Mouse (Mus musculus) hindbrain, postnatal 0 days (tissue): ENCODE measurements around the gene Aox3. TPM values are rescaled to one million over a fixed set of nuclear protein-coding genes. Genes with fewer than 3 reads are reported as not detected.

ENCODE experiments used
- ATAC-seq: fragments of 200-750 bp; cut with Nextera tagmentation; 2 replicates; pipeline ENCODE4 v1.8.0; 2017; ENCODE audit warnings: mild to moderate bottlenecking, moderate TSS enrichment, moderate library complexity
- DNase-seq: peaks from one replicate; pipeline ENCODE4 v3.0.0-alpha.2; 2015; ENCODE audit warnings: low spot score
- H3K27ac ChIP-seq: fragments of 300-500 bp; sonication (generic); 2 replicates; pipeline ENCODE4 v1.5.1; 2014; ENCODE audit warnings: mild to moderate bottlenecking
- H3K27me3 ChIP-seq: fragments of 300-500 bp; sonication (generic); 2 replicates; pipeline ENCODE4 v1.6.1; 2014; ENCODE audit warnings: low read length, mixed read lengths; ENCODE audit not compliant: insufficient read depth
- H3K36me3 ChIP-seq: fragments of 300-500 bp; sonication (generic); 2 replicates; pipeline ENCODE4 v1.6.1; 2014; ENCODE audit warnings: low read length, mixed read lengths; ENCODE audit not compliant: insufficient read depth
- H3K4me1 ChIP-seq: fragments of 300-500 bp; sonication (generic); 2 replicates; pipeline ENCODE4 v1.6.1; 2014; ENCODE audit warnings: antibody characterized with exemption, low read length, mixed read lengths; ENCODE audit not compliant: insufficient read depth
- H3K4me2 ChIP-seq: fragments of 300-500 bp; sonication (generic); 2 replicates; pipeline ENCODE4 v1.6.1; 2014; ENCODE audit warnings: low read depth, mild to moderate bottlenecking, low read length, moderate library complexity, mixed read lengths
- H3K4me3 ChIP-seq: fragments of 300-500 bp; sonication (generic); 2 replicates; pipeline ENCODE4 v1.5.1; 2014; ENCODE audit warnings: low read length
- H3K9ac ChIP-seq: fragments of 300-500 bp; sonication (generic); replicated peaks from 2 replicates; pipeline ENCODE4 v1.6.1; 2014; ENCODE audit warnings: mild to moderate bottlenecking, low read length, moderate library complexity, mixed read lengths
- H3K9me3 ChIP-seq: fragments of 300-500 bp; sonication (generic); 2 replicates; pipeline ENCODE4 v1.6.1; 2016; ENCODE audit warnings: low read length, mixed read lengths
- CTCF ChIP-seq: IDR thresholded peaks from 2 replicates; pipeline ENCODE4 v1.5.1; 2016; ENCODE audit warnings: antibody characterized with exemption, control low read depth, low read depth
- WGBS: fragments of 180-500 bp; shearing (Covaris S2); extraction: QIAGEN DNeasy Blood & Tissue Kit; methylation state at CpG from one replicate; pipeline ENCODE4 v1.1.7; 2014; 5-methylcytosine and 5-hydroxymethylcytosine counted together
- polyA plus RNA-seq: library from polyadenylated mRNA; unstranded; fragments of >200 nt; fragmentation: Nextera tagmentation; extraction: Ambion mirVana; gene quantifications from 2 replicates; pipeline ENCODE4 v1.2.1, GENCODE M21; 2015
- total RNA-seq: library from RNA; depleted of rRNA; stranded (reverse); fragments of >200 nt; gene quantifications from 2 replicates; pipeline ENCODE4 v1.2.3, GENCODE M21; 2014

Gene Aox3
- total and polyA plus RNA-seq, 2 experiments from 2014 or later: 0.78 to 1.1 TPM

- Histone ChIP-seq H3K27ac (no peak overlapping the region), H3K27me3 (no peaks in the 10 kb centered on the region), H3K9ac (no peak overlapping the region), H3K4me2 (no peak overlapping the region), H3K4me1 (no peaks in the 10 kb centered on the region), H3K36me3 (no peaks in the 10 kb centered on the region), H3K9me3 (no peaks in the 10 kb centered on the region), H3K4me3 (no peak overlapping the region)
- TF ChIP-seq CTCF: no peak
- 67% methylated on average over 2 of the region's 2 CpGs for WGBS
- no peak for ATAC-seq
- DNase-seq: no peak
Measured at GRCm38 (mm10) chr1:58101531-58102146, 11.3 kb upstream of the Aox3 start.

- 88% methylated on average over 7 of the region's 7 CpGs for WGBS
- Histone ChIP-seq H3K27ac (no peak overlapping the region), H3K27me3 (no peaks in the 10 kb centered on the region), H3K9ac (no peak overlapping the region), H3K9me3 (no peaks in the 10 kb centered on the region), H3K4me2 (no peak overlapping the region), H3K4me1 (no peaks in the 10 kb centered on the region), H3K36me3 (no peaks in the 10 kb centered on the region), H3K4me3 (no peak overlapping the region)
- TF ChIP-seq CTCF: no peak
- no peak for DNase-seq
- ATAC-seq: no peak
Measured at GRCm38 (mm10) chr1:58102494-58102893, 10.4 kb upstream of the Aox3 start.

- TF ChIP-seq CTCF: no peak
- WGBS: 88% methylated on average over 6 of the region's 6 CpGs
- ATAC-seq: no peak
Measured at GRCm38 (mm10) chr1:58105685-58106084, 7.2 kb upstream of the Aox3 start.

GRCm38 (mm10) chr1:58107066-58107465, 5.9 kb upstream of the Aox3 start:
- H3K9me3 ChIP-seq: no peaks in the 10 kb centered on the region
- H3K36me3 ChIP-seq: no peaks in the 10 kb centered on the region
- H3K27ac ChIP-seq: no peak overlapping the region
- no peak overlapping the region for H3K9ac ChIP-seq
- ATAC-seq: no peak
- no peaks in the 10 kb centered on the region for H3K27me3 ChIP-seq
- DNase-seq: no peak
- no peak for TF ChIP-seq CTCF
- no peaks in the 10 kb centered on the region for H3K4me1 ChIP-seq
- WGBS: 83% methylated on average over 2 of the region's 2 CpGs
- H3K4me2 ChIP-seq: no peak overlapping the region
- H3K4me3 ChIP-seq: no peak overlapping the region

More at GRCm38 (mm10) chr1:58105685-58106084, 7.2 kb upstream of the Aox3 start:
- DNase-seq: no peak
- Histone ChIP-seq H3K4me3 (no peak overlapping the region), H3K27ac (no peak overlapping the region), H3K4me1 (no peaks in the 10 kb centered on the region), H3K4me2 (no peak overlapping the region), H3K36me3 (no peaks in the 10 kb centered on the region), H3K9me3 (no peaks in the 10 kb centered on the region), H3K27me3 (no peaks in the 10 kb centered on the region), H3K9ac (no peak overlapping the region)

- Histone ChIP-seq H3K36me3 (no peaks in the 10 kb centered on the region), H3K9me3 (no peaks in the 10 kb centered on the region), H3K27ac (no peak overlapping the region), H3K4me2 (no peak overlapping the region), H3K4me3 (no peak overlapping the region), H3K4me1 (no peaks in the 10 kb centered on the region), H3K9ac (no peak overlapping the region), H3K27me3 (no peaks in the 10 kb centered on the region)
- ATAC-seq (no peak), DNase-seq (no peak)
- no peak for TF ChIP-seq CTCF
- WGBS: 91% methylated on average over 5 of the region's 5 CpGs
Measured at GRCm38 (mm10) chr1:58110241-58110640, 2.7 kb upstream of the Aox3 start.

GRCm38 (mm10) chr1:58111315-58111714, 1.6 kb upstream of the Aox3 start:
- WGBS: 77% methylated on average over 4 of the region's 4 CpGs
- Histone ChIP-seq H3K4me1 (no peaks in the 10 kb centered on the region), H3K27ac (no peak overlapping the region), H3K9ac (no peak overlapping the region), H3K9me3 (no peaks in the 10 kb centered on the region), H3K27me3 (no peaks in the 10 kb centered on the region), H3K4me3 (no peak overlapping the region), H3K36me3 (no peaks in the 10 kb centered on the region), H3K4me2 (no peak overlapping the region)
- DNase-seq (no peak), ATAC-seq (no peak)
- no peak for TF ChIP-seq CTCF

GRCm38 (mm10) chr1:58113441-58113840, 511 bp downstream of the Aox3 start:
- Histone ChIP-seq H3K27ac (no peak overlapping the region), H3K4me3 (no peak overlapping the region), H3K9me3 (no peaks in the 10 kb centered on the region), H3K4me1 (no peaks in the 10 kb centered on the region), H3K9ac (no peak overlapping the region), H3K36me3 (no peaks in the 10 kb centered on the region), H3K27me3 (no peaks in the 10 kb centered on the region), H3K4me2 (no peak overlapping the region)
- ATAC-seq (no peak), DNase-seq (no peak)
- TF ChIP-seq CTCF: no peak
